Mouse (Mus musculus) neural tube, embryonic 11.5 days (tissue): ENCODE results near the gene Plvap. TPM values are rescaled to one million over a fixed set of nuclear protein-coding genes. Genes with fewer than 3 reads are reported as not detected.

ENCODE experiments used
- ATAC-seq: fragments of 200-750 bp; cut with Nextera tagmentation; 2 replicates; pipeline ENCODE4 v1.8.0; 2017; ENCODE audit warnings: moderate number of reproducible peaks, mild to moderate bottlenecking, moderate TSS enrichment, moderate library complexity; ENCODE audit not compliant: insufficient read depth, low FRiP score, low TSS enrichment
- DNase-seq: peaks from one replicate; pipeline ENCODE4 v3.0.0-alpha.2; 2015; ENCODE audit warnings: low spot score
- H3K27ac ChIP-seq: fragments of 300-500 bp; sonication (generic); 2 replicates; pipeline ENCODE4 v1.5.1; 2014; ENCODE audit warnings: low read depth, mild to moderate bottlenecking, low read length
- H3K27me3 ChIP-seq: fragments of 300-500 bp; sonication (generic); 2 replicates; pipeline ENCODE4 v1.6.1; 2014; ENCODE audit warnings: mild to moderate bottlenecking, low read length, mixed read lengths; ENCODE audit not compliant: control insufficient read depth, insufficient read depth
- H3K36me3 ChIP-seq: fragments of 300-500 bp; sonication (generic); 2 replicates; pipeline ENCODE4 v1.6.1; 2014; ENCODE audit warnings: mild to moderate bottlenecking, low read length, moderate library complexity, mixed read lengths; ENCODE audit not compliant: control insufficient read depth, insufficient read depth
- H3K4me1 ChIP-seq: fragments of 300-500 bp; sonication (generic); 2 replicates; pipeline ENCODE4 v1.6.1; 2014; ENCODE audit warnings: low read length, mixed read lengths; ENCODE audit not compliant: control insufficient read depth, insufficient read depth
- H3K4me2 ChIP-seq: fragments of 300-500 bp; sonication (generic); 2 replicates; pipeline ENCODE4 v1.6.1; 2014; ENCODE audit warnings: low read depth, mild to moderate bottlenecking, moderate library complexity
- H3K4me3 ChIP-seq: fragments of 300-500 bp; sonication (generic); 2 replicates; pipeline ENCODE4 v1.5.1; 2014; ENCODE audit warnings: low read depth, low read length
- H3K9ac ChIP-seq: fragments of 300-500 bp; sonication (generic); 2 replicates; pipeline ENCODE4 v1.6.1; 2014; ENCODE audit warnings: mild to moderate bottlenecking, low read length
- H3K9me3 ChIP-seq: fragments of 300-500 bp; sonication (generic); 2 replicates; pipeline ENCODE4 v1.6.1; 2016; ENCODE audit warnings: low read length; ENCODE audit not compliant: control insufficient read depth
- WGBS: fragments of 180-500 bp; shearing (Covaris S2); extraction: QIAGEN DNeasy Blood & Tissue Kit; methylation state at CpG from one replicate; pipeline ENCODE4 v1.1.7; 2014; 5-methylcytosine and 5-hydroxymethylcytosine counted together
- polyA plus RNA-seq: library from polyadenylated mRNA; unstranded; fragments of >200 nt; fragmentation: Nextera tagmentation; extraction: Ambion mirVana; gene quantifications from 2 replicates; pipeline ENCODE4 v1.2.1, GENCODE M21; 2014

The Plvap gene
- polyA plus RNA-seq, 1 experiment from 2014 or later, result 49.5 TPM

DNA sequence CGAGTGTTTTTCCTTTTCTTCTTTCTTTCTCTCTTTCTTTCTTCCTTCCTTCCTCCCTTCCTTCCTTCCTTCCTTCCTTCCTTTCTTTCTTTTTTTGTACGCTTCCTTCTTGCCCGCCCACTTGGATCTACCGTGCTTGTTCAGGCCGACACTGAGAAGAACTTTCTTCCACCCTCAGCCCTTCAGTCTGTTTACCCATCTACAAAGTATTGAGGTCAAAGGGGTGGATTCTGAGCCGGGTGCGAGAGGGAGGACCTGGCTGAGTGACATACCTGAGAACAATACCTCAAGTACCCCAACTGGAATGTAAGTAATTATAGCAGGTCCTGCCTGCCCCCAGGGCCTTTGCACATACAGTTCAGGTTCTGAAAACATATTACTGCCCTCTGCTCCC lies 25.4 kb downstream of the Plvap start:
- no peaks in the 10 kb centered on the region for H3K9me3 ChIP-seq
- peak overlapping the region; percentile 66 for H3K4me2 ChIP-seq
- 25% methylated on average over 7 of the region's 7 CpGs for WGBS
- peak overlapping the region; percentile 37 for H3K9ac ChIP-seq
- peaks cover 2% of the 10 kb centered on the region; the same call in 1 of the 2 replicates for H3K36me3 ChIP-seq
- no peak for ATAC-seq
- peaks cover 12% of the 10 kb centered on the region for H3K4me1 ChIP-seq
- DNase-seq, result no peak
- no peaks in the 10 kb centered on the region for H3K27me3 ChIP-seq
- peak overlapping the region; percentile 82 for H3K27ac ChIP-seq
- H3K4me3 ChIP-seq, result peak overlapping the region; percentile 89

DNA sequence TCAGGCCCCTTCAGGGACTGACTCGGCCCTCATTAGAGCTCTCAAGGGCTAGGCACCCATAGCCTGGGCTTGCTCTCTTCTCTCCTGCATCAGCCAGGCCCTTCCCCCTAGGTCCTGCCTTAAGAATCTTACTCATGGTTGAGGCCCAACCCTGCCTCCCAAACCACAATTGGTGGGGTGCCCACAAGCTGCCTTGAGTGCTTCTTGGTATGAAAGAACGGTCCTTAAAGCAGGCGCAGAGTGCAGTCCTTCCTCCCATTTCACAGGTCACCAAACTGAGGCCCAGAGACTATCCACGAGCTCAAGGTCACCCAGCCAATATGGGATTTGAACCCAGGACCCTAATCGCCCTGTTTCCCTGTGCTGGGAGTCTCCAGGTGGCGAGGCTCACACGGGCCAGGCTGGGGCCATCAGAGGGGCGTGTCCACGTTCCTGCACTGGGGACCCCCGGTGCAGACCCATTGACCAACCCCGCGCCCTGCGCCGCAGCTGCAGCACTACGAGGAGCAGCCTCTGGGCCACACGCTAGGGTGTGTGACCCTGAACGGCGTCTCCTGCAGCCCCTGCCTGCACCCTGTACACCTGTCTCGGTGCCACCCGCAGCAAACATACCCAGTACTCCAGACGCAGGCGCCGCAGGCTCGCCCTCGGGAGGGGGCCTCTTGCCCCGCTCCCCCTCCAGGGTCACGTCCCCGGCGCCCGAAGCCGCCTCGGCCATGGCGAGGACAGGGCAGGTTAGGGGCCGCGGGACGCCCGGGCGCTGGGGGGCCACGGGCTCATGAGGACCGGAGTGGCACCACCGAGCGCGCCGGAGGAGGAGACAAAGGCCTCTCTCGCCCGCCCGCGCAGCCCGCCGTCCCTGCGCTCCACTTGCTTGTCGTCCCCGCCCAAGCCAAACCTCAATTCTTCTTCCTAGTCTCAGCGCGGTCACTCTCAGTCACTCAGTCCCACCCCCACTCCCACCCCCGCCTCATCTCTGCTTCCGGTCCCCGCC lies 26.1 kb downstream of the Plvap start, which contains the start of gene Ano8:
Gene Ano8 (minus strand): TSS at position 822 of the 994 bp plus-strand sequence.
- Histone ChIP-seq H3K27me3 (no peaks in the 10 kb centered on the region), H3K4me1 (peaks cover 12% of the 10 kb centered on the region), H3K9ac (peak within 1 kb of the TSS; percentile 96), H3K4me3 (peak within 1 kb of the TSS; percentile 89), H3K27ac (peak within 1 kb of the TSS; percentile 82), H3K36me3 (peaks cover 2% of the 10 kb centered on the region; the same call in 1 of the 2 replicates), H3K4me2 (peak within 1 kb of the TSS; percentile 66), H3K9me3 (no peaks in the 10 kb centered on the region)
- WGBS, result 5% methylated on average over 56 of the region's 58 CpGs
- ATAC-seq (peak; percentile 67), DNase-seq (peak; percentile 89)

DNA sequence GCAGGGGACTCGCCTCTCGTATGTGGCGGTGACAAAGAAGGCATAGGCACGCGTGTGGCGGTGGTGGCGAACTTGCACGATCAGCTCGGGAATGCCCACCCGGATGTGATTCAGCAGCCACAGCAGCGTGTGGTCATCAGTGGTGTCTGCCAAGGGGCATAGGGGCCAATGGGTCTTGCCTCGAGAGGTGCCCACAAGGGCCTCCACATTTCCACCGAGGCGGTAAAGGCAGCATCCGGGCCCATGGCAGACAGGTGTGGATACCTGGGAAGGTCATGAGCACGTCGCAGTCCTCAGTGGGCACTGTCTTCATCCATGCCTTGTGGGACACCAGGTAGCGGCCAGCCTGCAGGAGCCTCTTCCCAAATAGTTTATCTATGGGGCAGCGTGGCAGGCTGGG lies 26.8 kb downstream of the Plvap start:
- Histone ChIP-seq H3K4me3 (peak overlapping the region; percentile 89), H3K36me3 (no peaks in the 10 kb centered on the region; the same call in 1 of the 2 replicates), H3K9me3 (no peaks in the 10 kb centered on the region), H3K4me2 (peak overlapping the region; percentile 66), H3K27me3 (no peaks in the 10 kb centered on the region), H3K4me1 (peaks cover 12% of the 10 kb centered on the region), H3K9ac (peak overlapping the region; percentile 96; the same call in 1 of the 2 replicates), H3K27ac (no peak overlapping the region)
- no peak for DNase-seq
- 94% methylated on average over 19 of the region's 19 CpGs for WGBS
- ATAC-seq, result no peak

DNA sequence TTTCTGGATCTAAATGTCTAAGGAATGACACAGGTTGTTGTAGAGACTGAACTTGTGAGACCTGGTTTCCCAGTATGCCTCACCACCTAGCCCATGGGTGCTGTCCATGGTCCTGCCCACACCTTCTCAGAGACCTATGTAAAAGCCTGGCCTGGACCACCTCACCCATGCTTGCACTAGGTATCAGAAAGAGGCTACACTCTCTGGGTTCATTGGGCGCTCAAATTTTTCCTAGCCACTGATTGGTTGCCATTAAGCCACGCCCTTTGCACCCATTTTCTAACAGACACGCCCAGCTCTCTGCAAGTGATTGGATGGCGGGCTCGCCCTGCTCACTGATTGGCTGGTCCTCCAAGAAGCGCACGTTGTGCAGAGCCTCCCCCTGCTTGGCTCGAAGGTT lies 27.6 kb downstream of the Plvap start:
- H3K27ac ChIP-seq, result no peak overlapping the region
- no peak overlapping the region for H3K4me2 ChIP-seq
- no peak overlapping the region for H3K9ac ChIP-seq
- ATAC-seq (no peak), DNase-seq (no peak)
- H3K4me1 ChIP-seq, result peaks cover 4% of the 10 kb centered on the region
- H3K27me3 ChIP-seq, result no peaks in the 10 kb centered on the region
- peaks cover 2% of the 10 kb centered on the region for H3K36me3 ChIP-seq
- 44% methylated on average over 8 of the region's 8 CpGs for WGBS
- H3K9me3 ChIP-seq, result no peaks in the 10 kb centered on the region
- H3K4me3 ChIP-seq, result no peak overlapping the region

DNA sequence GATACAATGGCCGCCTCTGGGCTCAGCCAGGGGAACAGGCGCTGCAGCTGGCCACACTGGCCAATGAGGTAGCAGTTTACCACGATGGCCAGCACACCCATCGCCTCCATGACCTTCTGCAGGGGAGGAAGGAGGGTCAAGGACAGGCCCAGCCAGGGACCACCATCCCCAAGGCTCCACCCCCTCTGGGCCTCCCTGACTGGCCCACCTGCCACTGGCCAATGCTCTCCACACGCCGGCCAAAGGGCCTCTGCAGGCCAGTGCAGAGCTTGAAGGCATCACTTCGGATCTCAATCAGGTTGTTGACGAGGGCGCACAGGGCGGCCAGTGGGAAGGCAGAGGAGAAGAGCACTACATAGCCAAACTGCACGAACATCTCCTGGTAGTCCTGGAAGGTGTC lies 32.6 kb downstream of the Plvap start:
- Histone ChIP-seq H3K9me3 (no peaks in the 10 kb centered on the region), H3K4me2 (no peak overlapping the region), H3K4me3 (no peak overlapping the region), H3K36me3 (peaks cover 8% of the 10 kb centered on the region), H3K9ac (no peak overlapping the region), H3K27me3 (no peaks in the 10 kb centered on the region), H3K27ac (no peak overlapping the region), H3K4me1 (peaks cover 9% of the 10 kb centered on the region; the same call in 1 of the 2 replicates)
- DNase-seq (no peak), ATAC-seq (no peak)
- WGBS, result 89% methylated on average over 11 of the region's 11 CpGs

DNA sequence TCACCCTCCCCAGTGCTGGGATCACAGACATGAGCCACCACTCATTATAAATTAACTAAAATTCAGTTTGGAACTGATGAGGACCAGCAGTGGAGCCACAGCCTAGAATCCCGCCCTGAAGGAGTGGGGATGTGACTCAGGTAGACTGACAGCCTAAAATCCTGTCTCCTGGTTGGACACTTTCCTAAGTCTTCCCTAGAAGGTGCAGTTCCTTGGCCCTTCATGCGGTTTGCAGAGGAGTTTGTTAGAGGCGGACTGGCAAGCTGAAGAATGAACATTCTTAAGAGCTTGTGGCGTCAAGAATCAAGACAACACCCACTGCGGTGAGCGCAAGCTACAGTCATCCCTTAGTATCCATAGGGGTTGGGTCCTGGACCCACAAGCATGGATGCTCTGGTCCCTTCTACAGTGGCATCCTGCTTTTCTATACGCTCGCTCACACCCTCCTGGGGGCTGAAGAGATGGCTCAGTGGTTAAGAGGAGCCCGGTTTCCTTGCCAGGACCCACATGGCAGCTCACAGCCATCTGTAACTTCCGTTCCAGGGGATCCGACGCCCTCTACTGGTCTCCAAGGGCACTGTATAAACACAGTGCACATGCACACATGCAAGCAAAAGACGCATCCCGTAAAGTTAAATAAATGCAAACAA lies 34.2 kb downstream of the Plvap start:
- H3K27me3 ChIP-seq, result no peaks in the 10 kb centered on the region
- DNase-seq, result peak; percentile 47
- peak overlapping the region; percentile 82; the same call in 1 of the 2 replicates for H3K27ac ChIP-seq
- WGBS, result 43% methylated on average over 14 of the region's 14 CpGs
- H3K36me3 ChIP-seq, result peaks cover 10% of the 10 kb centered on the region
- no peak overlapping the region for H3K9ac ChIP-seq
- H3K4me1 ChIP-seq, result peaks cover 9% of the 10 kb centered on the region; the same call in 1 of the 2 replicates
- peak overlapping the region; percentile 50 for H3K4me3 ChIP-seq
- H3K9me3 ChIP-seq, result no peaks in the 10 kb centered on the region
- ATAC-seq, result 0 out of 2 replicates have a peak, but pooled peaks have one; percentile 3
- peak overlapping the region; percentile 89 for H3K4me2 ChIP-seq

DNA sequence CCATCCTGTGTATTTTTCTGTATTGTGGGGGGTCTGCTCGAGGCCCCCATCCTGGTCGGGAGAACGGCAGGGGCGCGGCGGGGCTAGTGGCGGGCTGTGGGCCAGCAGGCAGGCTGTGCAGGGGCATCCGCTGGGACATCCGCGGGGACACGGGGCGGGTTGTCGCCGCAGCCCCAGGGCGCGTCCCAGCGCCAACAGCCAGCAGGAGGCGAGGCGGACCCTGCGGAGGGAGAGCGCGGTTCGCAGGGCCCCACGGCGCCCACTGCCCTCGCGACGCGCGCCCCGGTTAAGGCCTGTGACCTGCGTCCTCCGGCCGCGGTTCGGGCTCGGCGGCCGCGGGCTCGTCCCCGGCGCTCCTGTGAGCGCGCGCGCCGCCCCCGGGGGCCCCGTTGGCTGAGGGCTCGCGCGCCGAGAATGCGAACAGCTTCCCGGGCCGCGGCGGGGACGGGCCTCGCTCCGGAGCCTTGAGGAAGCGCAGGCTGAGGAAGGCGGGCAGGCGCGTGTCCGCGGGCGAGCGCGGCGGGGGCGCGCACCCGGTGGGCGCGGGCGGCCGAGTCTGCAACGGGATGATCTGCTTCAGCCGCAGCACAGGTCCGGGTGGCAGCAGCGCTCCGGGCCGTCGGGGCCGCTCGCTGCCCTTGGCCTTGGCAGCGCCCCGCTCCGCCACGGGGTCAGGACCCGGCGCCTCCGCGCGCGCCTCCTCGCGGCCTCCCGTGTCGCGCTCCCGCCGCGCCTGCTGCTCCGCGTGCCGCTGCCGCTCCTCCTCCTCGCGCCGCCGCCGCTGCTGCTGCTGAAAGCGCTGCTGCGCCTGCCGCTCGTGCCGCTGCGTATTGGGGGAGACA lies 35.2 kb downstream of the Plvap start:
- Histone ChIP-seq H3K36me3 (peaks cover 13% of the 10 kb centered on the region), H3K4me2 (peak overlapping the region; percentile 89), H3K9me3 (no peaks in the 10 kb centered on the region), H3K4me3 (peak overlapping the region; percentile 50), H3K27me3 (no peaks in the 10 kb centered on the region), H3K27ac (peak overlapping the region; percentile 82), H3K9ac (peak overlapping the region; percentile 71), H3K4me1 (peaks cover 9% of the 10 kb centered on the region; the same call in 1 of the 2 replicates)
- peak; percentile 56 for ATAC-seq
- peak; percentile 85 for DNase-seq
- under 1% methylated on average over 71 of the region's 121 CpGs for WGBS

DNA sequence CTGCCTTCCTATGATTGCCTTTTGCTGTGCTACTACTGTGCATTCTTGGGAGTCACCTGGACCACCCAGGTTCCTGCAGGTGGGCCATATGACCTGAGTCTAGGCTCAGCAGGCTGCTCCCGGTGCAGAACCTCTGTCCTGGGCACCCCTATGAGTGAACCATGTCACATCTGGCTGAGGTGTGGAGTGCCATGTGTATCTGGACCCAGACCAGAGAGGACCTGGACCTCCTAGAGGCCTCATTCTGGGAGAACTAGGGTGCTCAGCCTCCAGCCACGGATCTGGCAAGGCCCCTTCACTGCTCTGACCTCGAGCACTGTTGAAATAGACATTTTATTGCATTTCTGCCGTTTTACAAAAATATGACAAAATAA lies 35.9 kb downstream of the Plvap start:
- peak overlapping the region; percentile 89 for H3K4me2 ChIP-seq
- WGBS, result 27% methylated on average over 4 of the region's 4 CpGs
- peaks cover 13% of the 10 kb centered on the region for H3K36me3 ChIP-seq
- H3K9ac ChIP-seq, result peak overlapping the region; percentile 71
- ATAC-seq (0 out of 2 replicates have a peak, but pooled peaks have one; percentile 25), DNase-seq (no peak)
- H3K9me3 ChIP-seq, result no peaks in the 10 kb centered on the region
- peak overlapping the region; percentile 50 for H3K4me3 ChIP-seq
- H3K4me1 ChIP-seq, result peaks cover 9% of the 10 kb centered on the region; the same call in 1 of the 2 replicates
- H3K27ac ChIP-seq, result peak overlapping the region; percentile 82; the same call in 1 of the 2 replicates
- no peaks in the 10 kb centered on the region for H3K27me3 ChIP-seq
